Mouse (Mus musculus): Measurements from ENCODE around the gene Cirbp. TPM values are rescaled to one million over a fixed set of nuclear protein-coding genes. Genes with fewer than 3 reads are reported as not detected.

The Cirbp gene
- polyA plus RNA-seq, 1 experiment from 2014 or later = 345 TPM

DNA sequence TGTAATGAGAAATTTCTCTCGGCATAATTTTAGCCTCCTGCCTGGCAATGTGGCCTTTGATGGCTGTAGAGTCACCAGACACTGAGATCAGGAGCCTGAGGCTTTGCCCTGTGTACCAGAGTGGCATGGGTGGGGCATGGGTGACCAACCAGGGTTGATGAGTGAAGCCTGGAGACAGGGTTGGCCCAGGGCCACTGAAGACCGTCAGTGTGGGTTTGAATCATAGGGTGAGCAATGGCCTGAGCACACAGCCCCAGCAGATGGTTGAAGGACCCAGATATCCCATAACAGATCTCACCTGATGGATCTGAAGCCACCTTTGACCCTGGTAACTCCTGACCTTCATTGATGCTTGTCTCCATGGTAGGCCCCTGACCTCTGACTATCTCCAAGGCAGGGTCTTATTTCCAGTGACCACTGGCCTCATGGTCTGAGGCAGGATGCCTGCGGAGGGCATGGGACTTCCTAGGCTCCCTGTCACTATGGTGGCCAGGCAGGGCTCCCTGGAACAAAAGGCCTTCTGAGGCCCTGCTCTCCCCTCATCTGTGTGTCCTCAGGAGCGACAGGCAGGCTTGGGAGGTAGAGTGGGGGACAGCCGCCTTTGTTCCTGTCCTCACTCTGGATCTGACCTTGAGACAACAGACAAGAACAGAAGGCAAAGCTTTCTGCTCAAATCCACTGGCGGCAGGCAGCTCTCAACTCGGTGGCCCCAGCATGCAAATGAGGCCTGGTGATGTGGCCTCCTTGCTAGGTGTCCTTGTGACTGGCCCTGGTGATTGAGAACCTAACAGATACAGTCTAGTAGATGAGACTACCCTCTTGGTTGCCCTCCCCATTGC is 11.9 kb downstream of the Cirbp start:
- Histone ChIP-seq H3K9ac (replicated peaks) (no peak overlapping the region), H3K4me1 (peaks cover 49% of the 10 kb centered on the region), H3K36me3 (peaks cover 4% of the 10 kb centered on the region; the same call in 1 of the 2 replicates), H3K4me3 (replicated peaks) (no peak overlapping the region), H3K27ac (replicated peaks) (no peak overlapping the region), H3K9me3 (replicated peaks) (no peaks in the 10 kb centered on the region), H3K27me3 (replicated peaks) (no peaks in the 10 kb centered on the region), H3K4me2 (no peak overlapping the region)
- ATAC-seq (ENCODE audit: low FRiP score) = no peak
- whole genome bisulfite sequencing = 66% methylated on average over 7 of the region's 7 CpGs

DNA sequence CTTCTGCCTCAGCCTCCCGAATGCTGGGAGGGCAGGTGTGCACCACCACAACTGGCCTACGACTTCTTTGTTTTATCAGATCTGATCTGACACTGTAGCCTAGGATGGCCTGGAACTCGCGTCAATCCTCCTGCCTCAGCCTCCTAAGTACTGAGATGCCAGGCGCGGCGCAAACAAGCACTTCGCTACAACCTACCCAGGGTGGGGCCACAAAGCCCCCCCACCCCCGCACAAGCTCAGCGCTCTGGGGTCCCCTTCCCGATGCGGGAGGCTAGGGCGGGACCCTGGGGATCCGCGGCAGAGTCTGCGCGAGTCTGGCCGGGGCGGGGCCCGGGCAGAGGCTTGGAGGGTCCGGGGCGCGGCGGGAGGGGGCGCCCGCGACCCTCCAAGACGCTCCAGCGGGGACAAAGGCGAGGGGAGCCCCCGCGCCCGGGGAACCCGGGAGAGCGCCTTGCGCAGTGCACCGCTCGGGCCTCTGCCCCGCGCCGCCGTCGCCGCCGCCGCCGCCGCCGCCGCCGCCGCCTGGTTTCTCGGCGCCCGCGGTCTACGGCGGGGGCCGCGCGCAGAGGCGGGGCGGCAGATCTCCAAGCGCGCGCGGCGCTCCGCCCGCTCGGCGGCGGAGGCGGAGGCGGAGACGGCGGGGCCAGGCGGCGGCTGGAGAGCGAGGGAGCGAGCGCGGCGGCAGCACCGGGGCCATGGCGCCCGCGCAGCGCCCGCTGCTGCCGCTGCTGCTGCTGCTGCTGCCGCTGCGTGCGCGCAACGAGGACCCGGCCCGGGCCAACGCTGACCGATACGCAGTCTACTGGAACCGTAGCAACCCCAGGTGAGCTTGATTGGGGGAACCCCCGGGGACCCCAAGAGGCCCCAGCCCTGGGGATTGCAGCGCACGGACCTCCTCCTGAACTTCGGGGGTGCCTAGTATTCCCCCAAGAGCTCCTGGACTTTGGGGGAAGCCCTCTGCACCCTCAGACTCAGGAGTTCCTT is 13.6 kb downstream of the Cirbp start, which contains the start of gene Efna2:
TSS of gene Efna2 (plus strand) at position 415 of the 984 bp plus-strand sequence.
- ATAC-seq (ENCODE audit: low FRiP score) = peak; percentile 66

DNA sequence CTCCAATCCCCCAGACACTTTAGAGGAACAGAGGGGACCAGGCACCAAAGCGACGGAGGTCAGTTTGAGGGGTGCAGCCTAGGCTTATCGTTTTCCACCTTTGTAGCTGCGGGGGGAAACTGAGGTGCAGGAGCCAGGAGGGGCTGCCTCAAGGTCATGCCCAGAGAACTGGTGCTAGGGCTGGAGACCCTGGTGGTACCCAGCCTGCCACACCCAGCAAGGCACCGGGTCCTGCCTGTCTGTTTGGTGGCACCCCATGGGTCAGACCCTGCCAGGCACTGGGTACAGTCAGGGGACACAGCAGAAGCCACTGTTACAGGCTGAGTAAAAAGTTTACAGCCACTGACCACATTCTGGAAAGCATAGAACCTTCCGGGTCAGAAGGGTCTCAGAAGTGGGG is 14.5 kb downstream of the Cirbp start:
- H3K9ac ChIP-seq (replicated peaks) = peak overlapping the region; percentile 91
- WGBS = 53% methylated on average over 6 of the region's 6 CpGs
- H3K4me1 ChIP-seq = peaks cover 39% of the 10 kb centered on the region
- ATAC-seq (ENCODE audit: low FRiP score) = no peak
- peak overlapping the region; percentile 81 for H3K4me2 ChIP-seq
- no peaks in the 10 kb centered on the region for H3K27me3 ChIP-seq (replicated peaks)
- no peak overlapping the region for H3K27ac ChIP-seq (replicated peaks)
- H3K9me3 ChIP-seq (replicated peaks) = no peaks in the 10 kb centered on the region
- peak overlapping the region; percentile 82 for H3K4me3 ChIP-seq (replicated peaks)
- H3K36me3 ChIP-seq = peaks cover 4% of the 10 kb centered on the region; the same call in 1 of the 2 replicates

More for the DNA sequence above, 13.6 kb downstream of the Cirbp start, which contains the start of gene Efna2:
- H3K27ac ChIP-seq (replicated peaks) = peak within 1 kb of the TSS; percentile 80
- H3K4me2 ChIP-seq = peak within 1 kb of the TSS; percentile 81
- H3K36me3 ChIP-seq = peaks cover 4% of the 10 kb centered on the region; the same call in 1 of the 2 replicates
- no peaks in the 10 kb centered on the region for H3K9me3 ChIP-seq (replicated peaks)
- 2% methylated on average over 71 of the region's 106 CpGs for WGBS
- H3K27me3 ChIP-seq (replicated peaks) = no peaks in the 10 kb centered on the region
- peak within 1 kb of the TSS; percentile 91 for H3K9ac ChIP-seq (replicated peaks)
- peak within 1 kb of the TSS; percentile 82 for H3K4me3 ChIP-seq (replicated peaks)
- peaks cover 41% of the 10 kb centered on the region for H3K4me1 ChIP-seq

DNA sequence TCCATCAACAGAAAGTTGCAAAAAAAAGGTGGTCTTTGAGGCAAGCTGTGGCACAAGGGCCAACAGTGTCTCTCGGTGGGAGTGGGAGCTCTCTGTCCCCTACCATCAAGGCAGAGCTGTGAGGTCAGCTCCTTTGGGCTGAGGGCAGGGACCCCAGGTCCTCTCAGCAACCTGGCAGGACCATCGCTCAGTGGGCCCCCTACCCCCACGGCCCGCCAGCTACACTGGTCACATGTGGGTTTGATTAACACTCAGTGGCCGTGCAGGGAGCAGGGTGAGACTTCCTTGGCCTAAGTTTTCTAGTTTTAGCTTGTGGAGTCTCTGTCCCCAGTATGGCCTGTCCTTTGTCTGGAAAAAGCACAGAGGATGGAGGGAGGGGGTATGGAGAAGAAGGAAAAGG is 15.0 kb downstream of the Cirbp start:
- Histone ChIP-seq H3K4me2 (peak overlapping the region; percentile 81), H3K4me3 (replicated peaks) (peak overlapping the region; percentile 82), H3K27me3 (replicated peaks) (no peaks in the 10 kb centered on the region), H3K4me1 (peaks cover 36% of the 10 kb centered on the region), H3K27ac (replicated peaks) (peak overlapping the region; percentile 23; the same call in 1 of the 2 replicates), H3K9me3 (replicated peaks) (no peaks in the 10 kb centered on the region), H3K9ac (replicated peaks) (peak overlapping the region; percentile 91), H3K36me3 (peaks cover 4% of the 10 kb centered on the region; the same call in 1 of the 2 replicates)
- ATAC-seq (ENCODE audit: low FRiP score) = no peak
- 53% methylated on average over 5 of the region's 5 CpGs for WGBS

GRCm38 (mm10) chr10:80182547-80182946 is 16.8 kb downstream of the Cirbp start:
- Histone ChIP-seq H3K27me3 (replicated peaks) (no peaks in the 10 kb centered on the region), H3K27ac (replicated peaks) (no peak overlapping the region), H3K9ac (replicated peaks) (no peak overlapping the region), H3K4me2 (no peak overlapping the region), H3K4me1 (peaks cover 32% of the 10 kb centered on the region), H3K4me3 (replicated peaks) (no peak overlapping the region), H3K9me3 (replicated peaks) (no peaks in the 10 kb centered on the region), H3K36me3 (peaks cover 11% of the 10 kb centered on the region)
- ATAC-seq (ENCODE audit: low FRiP score) = no peak
- 92% methylated on average over 7 of the region's 7 CpGs for WGBS

GRCm38 (mm10) chr10:80186649-80187048 is 20.9 kb downstream of the Cirbp start:
- H3K36me3 ChIP-seq = peaks cover 24% of the 10 kb centered on the region
- no peak for ATAC-seq (ENCODE audit: low FRiP score)
- no peak overlapping the region for H3K9ac ChIP-seq (replicated peaks)
- 31% methylated on average over 27 of the region's 27 CpGs for WGBS
- H3K9me3 ChIP-seq (replicated peaks) = no peaks in the 10 kb centered on the region
- no peak overlapping the region for H3K4me3 ChIP-seq (replicated peaks)
- 0 out of 2 replicates have a peak, but pooled peaks cover 3% of the 10 kb centered on the region for H3K27me3 ChIP-seq (replicated peaks)
- peaks cover 24% of the 10 kb centered on the region for H3K4me1 ChIP-seq
- no peak overlapping the region for H3K27ac ChIP-seq (replicated peaks)
- no peak overlapping the region for H3K4me2 ChIP-seq

DNA sequence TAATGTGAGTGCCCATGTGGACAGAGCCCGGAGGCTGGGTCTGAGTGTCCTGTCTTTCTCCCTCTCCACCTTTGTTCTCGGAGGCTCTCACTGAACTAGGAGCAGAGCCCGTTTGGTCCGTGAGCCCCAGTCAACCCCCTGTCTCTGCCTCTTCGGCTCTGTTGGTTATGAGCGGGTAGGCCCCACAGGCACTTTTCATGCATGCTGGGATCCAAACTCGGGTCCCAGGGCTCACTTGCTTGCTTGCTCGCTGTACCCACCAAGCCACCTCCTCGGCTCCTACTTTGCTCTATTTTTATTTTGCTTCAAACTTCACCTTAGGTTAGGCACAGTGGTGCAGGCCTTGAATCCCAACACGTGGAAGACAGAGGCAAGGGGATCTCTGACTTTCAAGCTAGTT is 22.0 kb downstream of the Cirbp start:
- Histone ChIP-seq H3K9ac (replicated peaks) (no peak overlapping the region), H3K9me3 (replicated peaks) (no peaks in the 10 kb centered on the region), H3K27me3 (replicated peaks) (0 out of 2 replicates have a peak, but pooled peaks cover 3% of the 10 kb centered on the region), H3K4me1 (peaks cover 15% of the 10 kb centered on the region), H3K27ac (replicated peaks) (no peak overlapping the region), H3K36me3 (peaks cover 20% of the 10 kb centered on the region), H3K4me3 (replicated peaks) (no peak overlapping the region), H3K4me2 (no peak overlapping the region)
- WGBS = 90% methylated on average over 10 of the region's 10 CpGs
- ATAC-seq (ENCODE audit: low FRiP score) = no peak

DNA sequence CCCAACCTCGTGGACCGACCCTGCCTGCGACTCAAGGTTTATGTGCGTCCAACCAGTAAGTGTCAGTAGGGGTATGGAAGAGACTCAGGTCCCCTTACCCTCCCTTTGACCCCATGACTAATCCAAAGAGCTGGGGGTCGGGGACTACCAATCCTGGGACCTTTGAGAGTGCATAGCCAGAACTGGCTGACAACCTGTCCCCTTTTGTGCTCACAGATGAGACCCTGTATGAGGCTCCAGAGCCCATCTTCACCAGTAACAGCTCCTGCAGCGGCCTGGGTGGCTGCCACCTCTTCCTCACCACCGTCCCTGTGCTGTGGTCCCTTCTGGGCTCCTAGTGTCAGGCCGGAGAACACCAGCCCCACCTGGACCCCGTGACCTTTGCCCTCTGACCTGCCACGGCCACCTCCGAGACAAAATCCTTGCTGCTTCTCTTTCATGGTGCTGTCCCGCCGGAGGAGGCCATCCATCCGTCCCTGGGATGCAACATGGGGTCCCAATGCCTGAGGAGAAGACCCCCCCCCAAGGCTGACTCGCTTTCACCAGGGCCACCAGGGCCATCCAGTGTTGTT is 22.8 kb downstream of the Cirbp start:
- no peak overlapping the region for H3K27ac ChIP-seq (replicated peaks)
- 0 out of 2 replicates have a peak, but pooled peaks cover 3% of the 10 kb centered on the region for H3K27me3 ChIP-seq (replicated peaks)
- peaks cover 15% of the 10 kb centered on the region for H3K4me1 ChIP-seq
- WGBS = 76% methylated on average over 15 of the region's 15 CpGs
- no peak overlapping the region for H3K9ac ChIP-seq (replicated peaks)
- H3K36me3 ChIP-seq = peaks cover 20% of the 10 kb centered on the region
- H3K4me3 ChIP-seq (replicated peaks) = no peak overlapping the region
- ATAC-seq (ENCODE audit: low FRiP score) = no peak
- H3K4me2 ChIP-seq = no peak overlapping the region
- H3K9me3 ChIP-seq (replicated peaks) = no peaks in the 10 kb centered on the region

GRCm38 (mm10) chr10:80189999-80190398 is 24.2 kb downstream of the Cirbp start:
- H3K9me3 ChIP-seq (replicated peaks) = no peaks in the 10 kb centered on the region
- H3K4me1 ChIP-seq = peaks cover 15% of the 10 kb centered on the region
- WGBS = 5% methylated on average over 21 of the region's 21 CpGs
- peak overlapping the region; percentile 33 for H3K9ac ChIP-seq (replicated peaks)
- peak overlapping the region; percentile 35 for H3K4me3 ChIP-seq (replicated peaks)
- H3K36me3 ChIP-seq = peaks cover 20% of the 10 kb centered on the region
- peak overlapping the region; percentile 57 for H3K4me2 ChIP-seq
- H3K27me3 ChIP-seq (replicated peaks) = 0 out of 2 replicates have a peak, but pooled peaks cover 3% of the 10 kb centered on the region
- no peak for ATAC-seq (ENCODE audit: low FRiP score)
- peak overlapping the region; percentile 73 for H3K27ac ChIP-seq (replicated peaks)

- peak; percentile 36; the same call in 1 of the 2 replicates for ATAC-seq (ENCODE audit: low FRiP score)
- peak overlapping the region; percentile 33 for H3K9ac ChIP-seq (replicated peaks)
- H3K36me3 ChIP-seq = peaks cover 20% of the 10 kb centered on the region
- H3K27ac ChIP-seq (replicated peaks) = peak overlapping the region; percentile 73
- H3K4me3 ChIP-seq (replicated peaks) = peak overlapping the region; percentile 35
- under 1% methylated on average over 47 of the region's 48 CpGs for WGBS
- peak overlapping the region; percentile 57 for H3K4me2 ChIP-seq
- 0 out of 2 replicates have a peak, but pooled peaks cover 3% of the 10 kb centered on the region for H3K27me3 ChIP-seq (replicated peaks)
- no peaks in the 10 kb centered on the region for H3K9me3 ChIP-seq (replicated peaks)
- peaks cover 15% of the 10 kb centered on the region for H3K4me1 ChIP-seq
Observed at GRCm38 (mm10) chr10:80190491-80191051, 24.8 kb downstream of the Cirbp start.

Data from neural tube, embryonic 15.5 days (tissue).